ENCODE assay signal across 11 mouse cellular contexts in genomic region chr4:148781516-148781915, GRCm38 (mm10). TPM values are rescaled to one million over a fixed set of nuclear protein-coding genes. Genes with fewer than 3 reads are reported as not detected.
A peak's percentile ranks its signal among the peaks of the same experiment; 100 is the strongest.
DNase-seq lines count a peak whose midpoint lies in the region; ATAC-seq lines count a peak whose summit lies in the region.
"Had no signal": no experiment of that assay in that cellular context is flagged by ENCODE, and none has a peak within 500 bp of the region (broad histone marks: within the 10 kb centered on the region; RNA-seq: fewer than 3 reads in every experiment).

No protein-coding gene starts in this region.

- WGBS in hindbrain, embryonic 14.5 days: 65% methylated on average over 7 of the region's 7 CpGs
- WGBS in hindbrain, embryonic 12.5 days: 82% methylated on average over 7 of the region's 7 CpGs
- WGBS in heart, embryonic 16.5 days: 37% methylated on average over 7 of the region's 7 CpGs

- H3K9me3 ChIP-seq in hindbrain, embryonic 14.5 days (ENCODE audit: control insufficient read depth, low read length): no peaks in the 10 kb centered on the region
- no peaks in the 10 kb centered on the region for H3K9me3 ChIP-seq in hindbrain, embryonic 12.5 days (replicated peaks)
- H3K9me3 ChIP-seq in heart, embryonic 16.5 days (replicated peaks; ENCODE audit: control insufficient read depth, low read length): no peaks in the 10 kb centered on the region
- H3K9me3 ChIP-seq: embryonic facial prominence, embryonic 10.5 days; intestine, embryonic 15.5 days; liver, embryonic 12.5 days had no signal

- ATAC-seq in hindbrain, embryonic 14.5 days (ENCODE audit: low FRiP score): no peak
- no peak for ATAC-seq in hindbrain, embryonic 12.5 days (ENCODE audit: low FRiP score)
- no peak for ATAC-seq in heart, embryonic 16.5 days (replicated peaks; ENCODE audit: extremely low read depth, insufficient read depth, low FRiP score)
- ATAC-seq: intestine, embryonic 15.5 days; liver, embryonic 12.5 days had no signal

- DNase-seq in hindbrain, embryonic 14.5 days (ENCODE audit: low spot score): peak; percentile 56
- peak; percentile 59 for DNase-seq in ovary, postnatal 36 days (ENCODE audit: low spot score)
- no peak for DNase-seq in ovary, postnatal 10 days (ENCODE audit: low spot score)
- peak; percentile 61 to 70 for DNase-seq in kidney, postnatal 25 days
- DNase-seq in lung, postnatal 14 days: no peak
- DNase-seq: right cerebral cortex, adult 18-20 months had no signal

- peaks cover 12% of the 10 kb centered on the region; the same call in 1 of the 2 replicates for H3K27me3 ChIP-seq in hindbrain, embryonic 14.5 days (ENCODE audit: control insufficient read depth, insufficient read depth, low read length)
- peaks cover 48% of the 10 kb centered on the region for H3K27me3 ChIP-seq in hindbrain, embryonic 12.5 days
- no peaks in the 10 kb centered on the region for H3K27me3 ChIP-seq in heart, embryonic 16.5 days (ENCODE audit: control insufficient read depth, insufficient read depth, low read length)

- H3K27ac ChIP-seq in hindbrain, embryonic 14.5 days: no peak overlapping the region
- H3K27ac ChIP-seq in hindbrain, embryonic 12.5 days: no peak overlapping the region
- peak overlapping the region; percentile 71 for H3K27ac ChIP-seq in heart, embryonic 16.5 days (ENCODE audit: low read length)
- H3K27ac ChIP-seq: embryonic facial prominence, embryonic 10.5 days; intestine, embryonic 15.5 days; liver, embryonic 12.5 days had no signal

- no peak overlapping the region for H3K9ac ChIP-seq in hindbrain, embryonic 14.5 days
- no peak overlapping the region for H3K9ac ChIP-seq in hindbrain, embryonic 12.5 days
- H3K9ac ChIP-seq in heart, embryonic 16.5 days (ENCODE audit: low read length): no peak overlapping the region; the same call in 1 of the 2 replicates
- H3K9ac ChIP-seq: intestine, embryonic 15.5 days; liver, embryonic 12.5 days had no signal

- no peaks in the 10 kb centered on the region for H3K4me1 ChIP-seq in hindbrain, embryonic 14.5 days (replicated peaks; ENCODE audit: control insufficient read depth, insufficient read depth, low read length)
- H3K4me1 ChIP-seq in hindbrain, embryonic 12.5 days: peaks cover 12% of the 10 kb centered on the region
- peaks cover 31% of the 10 kb centered on the region for H3K4me1 ChIP-seq in heart, embryonic 16.5 days (ENCODE audit: control insufficient read depth, insufficient read depth, low read length)
- H3K4me1 ChIP-seq: intestine, embryonic 15.5 days; liver, embryonic 12.5 days had no signal

- no peak overlapping the region for H3K4me3 ChIP-seq in hindbrain, embryonic 14.5 days (replicated peaks; ENCODE audit: low read length)
- no peak overlapping the region for H3K4me3 ChIP-seq in hindbrain, embryonic 12.5 days
- H3K4me3 ChIP-seq in heart, embryonic 16.5 days (ENCODE audit: low read length): no peak overlapping the region
- H3K4me3 ChIP-seq: embryonic facial prominence, embryonic 10.5 days; intestine, embryonic 15.5 days; liver, embryonic 12.5 days had no signal

- no peaks in the 10 kb centered on the region for H3K36me3 ChIP-seq in hindbrain, embryonic 14.5 days (replicated peaks; ENCODE audit: control insufficient read depth, insufficient read depth)
- H3K36me3 ChIP-seq in hindbrain, embryonic 12.5 days: no peaks in the 10 kb centered on the region
- no peaks in the 10 kb centered on the region for H3K36me3 ChIP-seq in heart, embryonic 16.5 days (ENCODE audit: control insufficient read depth, insufficient read depth)
- H3K36me3 ChIP-seq: embryonic facial prominence, embryonic 10.5 days; intestine, embryonic 15.5 days; liver, embryonic 12.5 days had no signal

- H3K4me2 ChIP-seq in hindbrain, embryonic 14.5 days (replicated peaks): no peak overlapping the region
- H3K4me2 ChIP-seq in hindbrain, embryonic 12.5 days (replicated peaks): no peak overlapping the region
- H3K4me2 ChIP-seq in heart, embryonic 16.5 days (ENCODE audit: low read depth, low read length): no peak overlapping the region
- H3K4me2 ChIP-seq: intestine, embryonic 15.5 days; liver, embryonic 12.5 days had no signal

RNA-seq across cellular contexts. Expression of gene Casz1, which starts 22.7 kb away (rescaled TPM):
- 6.6 and 7.1 TPM in 2 replicates for polyA plus RNA-seq in hindbrain, embryonic 14.5 days (2014; fragmentation: Nextera tagmentation; extraction: Ambion mirVana)
- 7.1 and 8.9 TPM in 2 replicates for polyA plus RNA-seq in hindbrain, embryonic 12.5 days (2016; fragmentation: Nextera tagmentation; extraction: Ambion mirVana)
- 22.4 and 25.7 TPM in 2 replicates for polyA plus RNA-seq in heart, embryonic 16.5 days (2015; fragmentation: Nextera tagmentation; extraction: Ambion mirVana)

Comparison
In these comparisons a context has a peak if more than half of its experiments do, and no peak if none do; other contexts are left out.
1. DNase-seq: peak in hindbrain, embryonic 14.5 days (single experiment), ovary, postnatal 36 days (single experiment) and kidney, postnatal 25 days (2 of 2); none in ovary, postnatal 10 days (single experiment) and lung, postnatal 14 days (single experiment).